Mouse (Mus musculus): Measurements from ENCODE around the gene Sept1.

The Sept1 gene

GRCm38 (mm10) chr7:127218670-127219069 is 14.3 kb downstream of the Sept1 start:
- no peak for DNase-seq (ENCODE audit: extremely low spot score, low spot score)

DNA sequence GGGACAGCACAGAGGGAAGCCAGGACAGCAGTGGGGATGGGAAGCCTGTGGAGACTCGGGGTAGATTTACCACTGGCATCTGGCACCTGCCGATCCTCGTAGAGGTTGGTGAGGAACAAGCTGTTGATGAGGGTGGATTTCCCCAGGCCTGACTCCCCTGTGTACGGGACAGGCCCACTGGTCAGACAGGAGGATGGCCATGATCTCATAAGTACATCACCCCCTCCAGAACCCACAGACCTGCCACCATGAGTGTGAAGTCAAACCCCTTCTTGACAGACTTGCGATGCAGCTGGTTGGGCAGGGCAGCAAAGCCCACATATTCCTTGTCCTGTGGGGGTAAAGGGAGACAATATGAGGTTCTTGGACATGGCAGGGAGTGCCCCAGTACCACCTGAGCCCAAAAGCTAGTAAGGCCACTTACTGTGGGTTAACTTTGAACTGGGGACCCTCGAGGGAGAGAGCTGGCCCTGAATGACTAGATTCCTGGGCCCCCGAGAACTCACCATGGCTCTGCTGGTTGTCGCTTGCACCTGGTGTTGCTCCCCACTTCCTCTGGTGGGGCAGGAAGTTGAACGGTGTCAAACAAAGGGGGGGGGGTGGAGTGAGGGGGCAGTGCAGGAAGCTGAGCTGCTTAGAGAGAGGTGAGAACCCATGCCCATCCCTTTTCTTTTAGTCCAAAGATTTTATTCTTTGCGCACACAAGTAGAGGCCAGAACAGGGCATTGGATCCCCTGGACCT is 14.9 kb downstream of the Sept1 start:
- no peak for DNase-seq (ENCODE audit: extremely low spot score, low spot score)

- DNase-seq (ENCODE audit: extremely low spot score, low spot score), result no peak
Measured at GRCm38 (mm10) chr7:127217475-127217874, 15.5 kb downstream of the Sept1 start.

DNA sequence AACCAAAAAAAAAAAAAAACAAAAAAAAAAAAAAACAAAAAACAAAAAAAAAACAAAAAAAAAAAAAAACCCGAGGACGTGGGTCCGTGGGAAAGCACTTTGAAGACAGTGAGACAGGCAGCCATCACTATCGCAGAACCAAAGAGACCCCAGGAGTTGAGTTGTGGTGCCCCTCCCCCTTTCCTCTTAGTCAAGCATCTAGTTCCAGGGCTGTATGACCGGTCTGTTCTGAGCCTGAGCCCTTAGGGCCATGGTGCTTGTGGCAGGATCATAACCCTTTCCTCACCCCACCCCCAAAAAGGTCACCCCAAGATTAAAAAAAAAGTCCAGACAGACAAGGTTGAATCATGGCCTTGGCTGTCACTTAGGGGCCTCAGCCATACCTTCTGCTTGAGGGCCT is 16.6 kb downstream of the Sept1 start:
- no peak for DNase-seq (ENCODE audit: extremely low spot score, low spot score)

- DNase-seq (ENCODE audit: extremely low spot score, low spot score), result peak; percentile 68
Measured at GRCm38 (mm10) chr7:127214981-127215871, 17.7 kb downstream of the Sept1 start.

DNA sequence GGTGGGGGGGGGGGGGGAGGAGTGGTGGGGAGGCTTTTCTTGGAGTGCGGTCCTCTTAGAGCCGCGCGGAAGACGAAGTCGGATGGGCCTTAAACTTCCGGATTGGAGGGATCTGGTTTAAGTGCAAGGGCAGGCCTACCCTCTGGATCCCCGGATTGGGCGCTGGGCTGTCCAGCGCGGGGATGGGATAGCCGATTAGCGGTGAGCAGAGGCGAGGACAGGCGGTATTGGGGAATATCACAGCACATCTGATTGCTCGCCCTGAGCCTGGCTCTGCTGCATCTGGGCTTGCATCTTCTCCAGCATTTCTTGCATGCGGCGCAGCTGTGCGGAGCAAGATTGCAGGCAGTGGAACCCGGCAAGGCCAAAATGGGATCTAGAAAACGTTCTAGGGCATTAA is 18.4 kb downstream of the Sept1 start:
- peak; percentile 27 for DNase-seq (ENCODE audit: extremely low spot score, low spot score)

- DNase-seq (ENCODE audit: extremely low spot score, low spot score), result no peak
Measured at GRCm38 (mm10) chr7:127213930-127214329, 19.0 kb downstream of the Sept1 start.

DNA sequence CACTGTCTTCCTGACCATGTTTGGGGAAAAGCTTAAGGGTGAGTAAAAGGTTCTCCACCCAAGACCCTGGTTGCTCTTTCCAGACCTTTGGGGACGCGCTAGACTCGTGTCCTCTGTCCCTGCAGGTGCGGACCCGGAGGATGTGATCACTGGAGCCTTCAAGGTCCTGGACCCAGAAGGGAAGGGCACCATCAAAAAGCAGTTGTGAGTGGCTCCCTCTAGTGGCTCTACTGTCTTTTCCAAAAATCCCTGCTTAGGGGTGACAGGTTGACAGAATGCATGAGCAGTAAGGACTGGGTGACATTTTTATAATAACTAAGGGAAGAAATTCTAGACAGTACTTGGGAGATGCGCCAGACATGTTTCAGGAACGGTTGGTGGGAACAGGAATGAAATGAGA is 19.4 kb downstream of the Sept1 start:
- no peak for DNase-seq (ENCODE audit: extremely low spot score, low spot score)

DNA sequence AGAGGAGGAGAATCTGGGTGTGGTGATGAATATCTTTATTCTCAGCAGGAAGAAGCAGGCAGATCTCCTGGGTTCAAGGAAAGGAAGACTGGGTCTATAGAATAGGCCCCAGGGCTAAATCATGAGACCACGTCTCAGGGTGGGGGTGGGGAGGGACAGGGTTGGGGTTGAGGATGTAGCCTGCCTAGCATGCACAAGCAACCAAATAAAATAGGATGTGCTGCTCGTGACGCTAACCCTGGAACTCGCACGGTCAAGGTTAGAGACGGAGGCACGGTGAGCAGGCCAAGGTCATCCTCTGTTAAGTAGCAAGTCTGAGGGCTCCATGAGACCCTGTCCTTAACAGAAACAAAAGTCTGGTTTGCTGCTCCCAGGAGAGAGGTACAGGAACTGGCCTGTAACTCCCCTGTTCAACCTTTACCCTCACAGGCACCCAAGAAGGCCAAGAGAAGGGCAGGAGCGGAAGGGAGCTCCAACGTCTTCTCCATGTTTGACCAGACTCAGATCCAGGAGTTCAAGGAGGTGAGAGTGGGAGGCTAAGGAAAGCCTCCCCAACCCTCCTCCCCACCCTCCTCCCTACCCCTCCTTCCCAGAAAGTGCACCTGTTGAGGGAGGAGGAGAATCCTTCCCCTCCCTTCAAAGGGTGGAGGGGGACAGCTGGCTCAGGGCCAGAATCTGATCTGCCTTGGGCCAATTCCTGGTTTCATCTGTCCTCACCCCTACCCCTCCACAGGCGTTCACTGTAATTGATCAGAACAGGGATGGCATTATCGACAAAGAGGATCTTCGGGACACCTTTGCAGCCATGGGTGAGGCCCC is 20.3 kb downstream of the Sept1 start:
- no peak for DNase-seq (ENCODE audit: extremely low spot score, low spot score)

DNA sequence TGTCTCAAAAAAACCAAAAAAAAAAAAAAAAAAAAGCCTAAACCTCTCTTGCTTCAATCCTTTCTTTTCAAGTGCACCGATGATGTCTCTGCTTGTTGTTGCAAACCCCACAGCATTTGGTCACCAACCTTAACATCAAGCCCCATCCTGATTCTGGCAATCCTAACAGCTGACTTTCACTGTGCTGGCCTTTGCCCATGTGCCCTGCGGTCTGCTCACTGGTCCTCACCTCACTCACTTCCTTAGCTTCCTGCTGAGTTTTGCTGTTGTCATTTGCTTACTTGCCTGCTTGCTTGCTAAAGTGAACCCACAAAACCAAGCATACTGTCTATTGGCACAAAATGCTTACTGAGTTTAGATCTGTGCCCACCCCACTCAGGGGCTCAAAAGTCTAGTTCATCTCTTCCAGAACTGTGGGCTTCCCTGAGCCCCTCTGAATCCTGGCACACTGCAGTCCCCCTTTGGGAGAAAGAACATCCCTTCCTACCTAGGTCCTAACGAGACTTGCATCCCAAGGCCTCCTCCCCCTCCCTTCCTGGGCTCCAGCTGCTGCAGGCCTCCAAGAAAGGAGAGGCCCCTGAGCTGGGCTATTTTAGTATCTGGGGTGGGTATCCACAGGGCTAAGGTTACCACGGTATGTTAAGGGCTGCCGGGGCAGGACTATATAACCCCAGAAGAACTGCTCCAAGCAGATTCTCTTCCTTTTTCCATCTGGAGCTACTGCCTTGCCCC is 21.8 kb downstream of the Sept1 start:
- no peak for DNase-seq (ENCODE audit: extremely low spot score, low spot score)

DNA sequence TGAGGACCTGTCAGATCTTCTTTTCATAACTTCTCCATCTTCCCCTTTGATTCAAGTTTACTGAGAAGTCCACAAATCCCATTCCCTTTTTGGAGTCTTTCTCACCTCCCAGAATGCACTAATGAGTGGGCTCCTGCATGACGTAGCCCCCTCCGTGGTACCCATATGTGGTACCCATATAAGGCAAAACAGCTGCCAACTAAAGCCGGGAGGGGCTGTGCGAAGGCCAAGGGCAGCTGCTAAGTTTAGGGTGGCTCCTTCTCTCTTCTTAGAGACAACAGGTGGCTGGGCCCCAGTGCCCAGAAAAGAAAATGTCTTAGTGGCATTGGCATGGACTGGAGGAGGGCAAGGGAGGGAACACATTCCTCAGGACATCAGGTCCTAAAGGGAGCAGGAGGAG is 22.7 kb downstream of the Sept1 start:
- DNase-seq (ENCODE audit: extremely low spot score, low spot score), result no peak

DNA sequence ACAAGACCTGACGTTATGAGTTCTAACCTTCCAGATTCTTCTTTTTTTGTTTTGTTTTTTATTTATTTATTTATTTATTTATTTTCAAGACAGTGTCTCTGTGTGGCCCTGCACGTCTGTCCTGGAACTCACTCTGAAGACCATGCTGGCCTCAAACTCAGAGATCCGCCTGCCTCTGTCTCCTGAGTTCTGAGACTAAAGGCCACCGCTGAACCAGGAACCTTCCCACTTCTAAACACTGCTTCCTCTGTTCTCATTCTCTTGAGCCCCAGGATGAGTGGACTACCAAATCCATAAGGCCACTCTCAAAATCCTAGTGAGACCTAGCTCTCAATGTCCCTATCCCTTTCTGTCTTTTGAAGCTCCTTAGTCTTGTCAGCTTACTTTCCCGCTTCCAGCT is 23.1 kb downstream of the Sept1 start:
- DNase-seq (ENCODE audit: extremely low spot score, low spot score), result no peak

GRCm38 (mm10) chr7:127208553-127209438 is 24.1 kb downstream of the Sept1 start, which contains the start of gene Mylpf:
TSS of gene Mylpf (plus strand) at chr7:127208890.
- peak; percentile 95 for DNase-seq (ENCODE audit: extremely low spot score, low spot score)

DNA sequence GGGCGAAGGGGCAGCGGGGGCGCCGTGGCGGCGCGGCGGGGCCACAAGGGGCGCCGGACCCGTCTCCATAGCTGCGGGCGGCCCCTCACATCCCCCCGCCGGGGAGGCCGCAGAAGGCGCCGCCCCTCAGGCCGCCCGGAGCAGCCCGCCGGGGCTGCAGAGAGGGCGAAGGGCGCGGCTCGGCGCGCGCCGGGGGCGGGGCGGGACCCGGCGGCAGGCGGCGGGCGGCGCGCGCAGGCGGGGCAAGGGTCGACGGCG is 24.7 kb downstream of the Sept1 start, which contains the start of gene Tbc1d10b:
TSS of gene Tbc1d10b (minus strand) at position 174 of the 258 bp plus-strand sequence.
- DNase-seq (ENCODE audit: extremely low spot score, low spot score), result no peak

DNA sequence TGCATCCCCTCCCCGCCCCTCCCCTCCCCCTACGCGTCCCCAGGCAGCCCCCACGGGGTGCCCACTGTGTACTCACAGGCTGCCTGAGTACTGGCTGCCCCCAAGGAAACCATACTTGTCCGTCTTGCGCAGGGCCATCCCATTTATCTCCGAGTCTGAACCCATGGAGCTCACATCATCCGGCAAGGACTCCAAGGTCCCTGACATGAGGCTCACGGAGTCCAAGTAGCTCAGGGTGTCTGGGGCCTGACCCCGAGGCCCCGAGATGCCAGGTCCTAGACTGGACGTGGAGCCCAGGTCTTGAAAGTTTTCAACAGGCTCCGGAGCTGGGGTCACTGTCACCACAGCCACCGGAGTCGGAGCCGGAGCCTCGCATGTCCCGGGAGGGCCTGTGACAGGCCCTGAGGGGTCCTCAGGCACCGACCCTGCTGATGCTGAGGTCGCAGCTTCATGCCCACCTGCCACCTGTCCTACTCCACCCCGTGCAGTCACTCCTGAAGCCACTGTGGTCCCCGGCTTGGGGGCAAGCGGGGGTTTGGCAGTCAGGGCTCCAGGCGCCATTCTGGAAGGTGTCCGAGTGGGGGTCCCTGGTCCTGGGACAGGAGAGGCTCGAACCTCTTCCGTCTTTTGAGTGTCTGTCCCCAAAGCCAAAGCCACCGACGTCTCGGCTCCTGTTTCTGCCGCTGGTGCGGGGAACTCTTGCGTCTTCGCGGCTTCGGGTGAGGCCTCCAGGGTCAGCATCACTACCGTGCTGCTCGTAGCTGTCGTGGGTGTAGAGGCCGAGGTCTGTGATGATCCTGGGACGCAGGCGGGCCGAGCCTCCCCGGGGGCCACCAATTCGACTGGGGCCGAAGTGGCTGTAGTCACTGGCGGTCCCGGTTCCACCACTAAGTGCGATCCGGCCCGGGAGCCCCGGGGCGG is 25.3 kb downstream of the Sept1 start:
- peak; percentile 65 for DNase-seq (ENCODE audit: extremely low spot score, low spot score)

- no peak for DNase-seq (ENCODE audit: extremely low spot score, low spot score)
Measured at GRCm38 (mm10) chr7:127206606-127207005, 26.3 kb downstream of the Sept1 start.

GRCm38 (mm10) chr7:127196484-127196883 is 36.4 kb downstream of the Sept1 start:
- peak; percentile 29 for DNase-seq (ENCODE audit: extremely low spot score, low spot score)

- peak; percentile 96 for DNase-seq (ENCODE audit: extremely low spot score, low spot score)
Measured at GRCm38 (mm10) chr7:127195544-127196295, 37.2 kb downstream of the Sept1 start, which contains the start of gene Cd2bp2. TSS of gene Cd2bp2 (minus strand) at chr7:127196050.
